Comparison of ENCODE assay signal across 13 mouse cellular contexts in genomic region chr12:13048168-13048727, GRCm38 (mm10).
DNase-seq lines count a peak whose midpoint lies in the region; ATAC-seq lines count a peak whose summit lies in the region.
"Had no signal": no experiment of that assay in that cellular context is flagged by ENCODE, and none has a peak within 500 bp of the region (broad histone marks: within the 10 kb centered on the region; RNA-seq: fewer than 3 reads in every experiment).

No protein-coding gene starts in this region.

- H3K4me1 ChIP-seq in hindbrain, embryonic 11.5 days (replicated peaks; ENCODE audit: control insufficient read depth, insufficient read depth, low read length), result 0 out of 2 replicates have a peak, but pooled peaks cover 3% of the 10 kb centered on the region
- H3K4me1 ChIP-seq in hindbrain, embryonic 13.5 days (replicated peaks), result peaks cover 36% of the 10 kb centered on the region
- H3K4me1 ChIP-seq in limb, embryonic 13.5 days, result peaks cover 69% of the 10 kb centered on the region

- H3K36me3 ChIP-seq in hindbrain, embryonic 11.5 days (ENCODE audit: control insufficient read depth, insufficient read depth, low read length), result no peaks in the 10 kb centered on the region
- no peaks in the 10 kb centered on the region for H3K36me3 ChIP-seq in hindbrain, embryonic 13.5 days
- no peaks in the 10 kb centered on the region for H3K36me3 ChIP-seq in limb, embryonic 13.5 days
- H3K36me3 ChIP-seq: liver, embryonic 13.5 days had no signal

- no peaks in the 10 kb centered on the region for H3K27me3 ChIP-seq in hindbrain, embryonic 11.5 days (ENCODE audit: control insufficient read depth, insufficient read depth, low read length)
- no peaks in the 10 kb centered on the region for H3K27me3 ChIP-seq in hindbrain, embryonic 13.5 days
- 0 out of 2 replicates have a peak, but pooled peaks cover 9% of the 10 kb centered on the region for H3K27me3 ChIP-seq in limb, embryonic 13.5 days

- no peak overlapping the region for H3K27ac ChIP-seq in hindbrain, embryonic 11.5 days (ENCODE audit: low read depth, low read length)
- no peak overlapping the region for H3K27ac ChIP-seq in hindbrain, embryonic 13.5 days
- H3K27ac ChIP-seq in limb, embryonic 13.5 days, result peak overlapping the region; percentile 48; the same call in 1 of the 2 replicates
- H3K27ac ChIP-seq: liver, embryonic 13.5 days had no signal

- no peak overlapping the region for H3K9ac ChIP-seq in hindbrain, embryonic 11.5 days (ENCODE audit: low read depth, low read length)
- no peak overlapping the region for H3K9ac ChIP-seq in hindbrain, embryonic 13.5 days
- H3K9ac ChIP-seq in limb, embryonic 13.5 days, result no peak overlapping the region
- H3K9ac ChIP-seq: liver, embryonic 13.5 days had no signal

- WGBS in hindbrain, embryonic 11.5 days, result 16% methylated on average over 13 of the region's 13 CpGs
- 22% methylated on average over 13 of the region's 13 CpGs for WGBS in hindbrain, embryonic 13.5 days
- WGBS in limb, embryonic 13.5 days, result 15% methylated on average over 13 of the region's 13 CpGs

- peak; percentile 37 for DNase-seq in hindbrain, embryonic 11.5 days (ENCODE audit: low spot score)
- DNase-seq in embryo, embryonic 10 days (ENCODE audit: low spot score), result peak; percentile 91
- peak; percentile 15 to 36 for DNase-seq in kidney, adult 8-10 months
- DNase-seq in right cerebral cortex, adult 18-20 months, result no peak
- DNase-seq in frontal cortex, postnatal 10 days (ENCODE audit: low spot score in 2 of 2), result no peak
- DNase-seq: adrenal gland, adult 2 months; B cell, adult 2 months; cerebellum, adult 11 months; liver, embryonic 13.5 days had no signal

- ATAC-seq in hindbrain, embryonic 11.5 days (ENCODE audit: low FRiP score), result no peak
- no peak for ATAC-seq in hindbrain, embryonic 13.5 days (ENCODE audit: low FRiP score)
- no peak for ATAC-seq in limb, embryonic 13.5 days (ENCODE audit: low FRiP score, low read depth)
- ATAC-seq in megakaryocyte progenitor cell, adult 5-6 weeks (replicated peaks; ENCODE audit: poor library complexity), result no peak
- ATAC-seq: intestine, postnatal 0 days had no signal

- no peak overlapping the region for H3K4me2 ChIP-seq in hindbrain, embryonic 11.5 days (replicated peaks; ENCODE audit: low read depth, low read length)
- no peak overlapping the region for H3K4me2 ChIP-seq in hindbrain, embryonic 13.5 days
- peak overlapping the region; percentile 21; the same call in 1 of the 2 replicates for H3K4me2 ChIP-seq in limb, embryonic 13.5 days (replicated peaks)
- H3K4me2 ChIP-seq: liver, embryonic 13.5 days had no signal

- no peak overlapping the region for H3K4me3 ChIP-seq in hindbrain, embryonic 11.5 days (ENCODE audit: low read depth, low read length)
- H3K4me3 ChIP-seq in hindbrain, embryonic 13.5 days, result no peak overlapping the region
- H3K4me3 ChIP-seq in limb, embryonic 13.5 days, result no peak overlapping the region
- H3K4me3 ChIP-seq: liver, embryonic 13.5 days had no signal

- H3K9me3 ChIP-seq in hindbrain, embryonic 11.5 days (ENCODE audit: control insufficient read depth, low read length), result no peaks in the 10 kb centered on the region
- H3K9me3 ChIP-seq in hindbrain, embryonic 13.5 days, result no peaks in the 10 kb centered on the region
- no peaks in the 10 kb centered on the region for H3K9me3 ChIP-seq in limb, embryonic 13.5 days
- H3K9me3 ChIP-seq: liver, embryonic 13.5 days had no signal

Comparison
In these comparisons a context has a peak if more than half of its experiments do, and no peak if none do; other contexts are left out.
1. DNase-seq: peak in hindbrain, embryonic 11.5 days (single experiment), embryo, embryonic 10 days (single experiment) and kidney, adult 8-10 months (2 of 2); none in right cerebral cortex, adult 18-20 months (single experiment) and frontal cortex, postnatal 10 days (0 of 2).